Mouse (Mus musculus) brain, embryonic 14.5 days (tissue): ENCODE data around the gene Atp2c2.

Experiments
- CTCF ChIP-seq: fragments of 200-500 bp; IDR thresholded peaks from 2 replicates; pipeline ENCODE4 v1.5.1; 2012; ENCODE audit warnings: inconsistent platforms, mild to moderate bottlenecking, moderate library complexity, borderline replicate concordance; ENCODE audit not compliant: insufficient read depth, insufficient read length; ENCODE audit errors: extremely low read depth
- POLR2A ChIP-seq: fragments of 200-500 bp; IDR thresholded peaks from 2 replicates; pipeline ENCODE4 v1.6.1; 2012; ENCODE audit warnings: mild to moderate bottlenecking, inconsistent platforms, borderline replicate concordance; ENCODE audit not compliant: poor library complexity, insufficient read depth, insufficient read length, severe bottlenecking; ENCODE audit errors: extremely low read depth

DNA sequence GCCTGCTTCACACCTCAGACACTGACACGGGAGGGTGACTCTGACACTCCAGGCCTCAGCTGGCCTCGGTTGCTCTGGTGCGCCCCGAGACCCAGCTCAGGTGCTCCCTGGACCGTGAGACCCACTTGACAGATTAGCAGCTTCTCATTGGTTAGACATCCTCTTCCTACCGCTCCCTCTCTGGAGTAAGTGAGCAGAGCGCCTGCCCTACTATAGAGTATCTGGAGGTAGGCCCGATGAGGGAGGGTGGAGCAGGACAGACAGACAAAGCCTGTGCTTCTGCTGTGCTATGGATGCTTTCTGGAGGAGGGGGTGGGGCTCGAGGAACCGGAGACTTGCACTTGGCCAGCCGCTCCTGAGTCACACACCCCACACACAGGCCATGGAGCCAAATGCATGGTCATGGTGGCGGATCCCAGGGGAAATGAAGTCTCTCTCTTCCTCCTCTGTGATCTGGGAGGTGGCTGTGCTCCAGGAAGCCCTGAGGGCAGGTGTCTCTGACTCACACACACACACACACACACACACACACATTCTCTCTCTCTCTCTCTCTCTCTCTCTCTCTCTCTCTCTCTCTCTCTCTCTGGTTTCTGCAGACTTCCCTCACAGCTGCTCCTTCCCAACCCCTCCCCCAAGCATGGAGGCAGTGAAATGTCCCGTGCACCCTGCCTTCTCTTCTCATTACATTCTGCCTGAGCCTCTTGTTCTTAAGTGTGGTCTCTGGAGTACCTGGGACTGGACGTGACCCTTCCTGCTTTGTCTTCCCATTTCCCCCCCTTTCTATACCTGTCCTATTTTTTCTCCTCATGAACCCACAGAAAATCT is 9.3 kb downstream of the Atp2c2 start:
- no peak for TF ChIP-seq CTCF
- TF ChIP-seq POLR2A = no peak
